Mouse (Mus musculus) heart, embryonic 16.5 days (tissue): ENCODE data around the gene Pja2. TPM values are rescaled to one million over a fixed set of nuclear protein-coding genes. Genes with fewer than 3 reads are reported as not detected.

ENCODE experiments used
- ATAC-seq: fragments of 200-750 bp; cut with Nextera tagmentation; replicated peaks from 2 replicates; pipeline ENCODE4 v1.8.0; 2017; ENCODE audit warnings: moderate number of reproducible peaks; ENCODE audit not compliant: insufficient read depth, low FRiP score; ENCODE audit errors: extremely low read depth
- H3K27ac ChIP-seq: fragments of 300-500 bp; sonication (generic); 2 replicates; pipeline ENCODE4 v1.5.1; 2014; ENCODE audit warnings: mild to moderate bottlenecking, low read length, control low read depth, moderate library complexity
- H3K27me3 ChIP-seq: fragments of 300-500 bp; sonication (generic); 2 replicates; pipeline ENCODE4 v1.6.1; 2014; ENCODE audit warnings: low read length, mixed read lengths; ENCODE audit not compliant: control insufficient read depth, insufficient read depth
- H3K36me3 ChIP-seq: fragments of 300-500 bp; sonication (generic); 2 replicates; pipeline ENCODE4 v1.6.1; 2014; ENCODE audit not compliant: control insufficient read depth, insufficient read depth
- H3K4me1 ChIP-seq: fragments of 300-500 bp; sonication (generic); 2 replicates; pipeline ENCODE4 v1.6.1; 2014; ENCODE audit warnings: low read length, mixed read lengths; ENCODE audit not compliant: control insufficient read depth, insufficient read depth
- H3K4me2 ChIP-seq: fragments of 300-500 bp; sonication (generic); 2 replicates; pipeline ENCODE4 v1.6.1; 2014; ENCODE audit warnings: low read depth, mild to moderate bottlenecking, control low read depth, low read length
- H3K4me3 ChIP-seq: fragments of 300-500 bp; sonication (generic); 2 replicates; pipeline ENCODE4 v1.5.1; 2014; ENCODE audit warnings: mild to moderate bottlenecking, control low read depth, low read length
- H3K9ac ChIP-seq: fragments of 300-500 bp; sonication (generic); 2 replicates; pipeline ENCODE4 v1.6.1; 2014; ENCODE audit warnings: low read length, control low read depth
- H3K9me3 ChIP-seq: fragments of 300-500 bp; sonication (generic); replicated peaks from 2 replicates; pipeline ENCODE4 v1.6.1; 2016; ENCODE audit warnings: low read length; ENCODE audit not compliant: control insufficient read depth
- WGBS: fragments of 180-500 bp; shearing (Covaris S2); extraction: QIAGEN DNeasy Blood & Tissue Kit; methylation state at CpG from one replicate; pipeline ENCODE4 v1.1.7; 2014; 5-methylcytosine and 5-hydroxymethylcytosine counted together
- polyA plus RNA-seq: library from polyadenylated mRNA; unstranded; fragments of >200 nt; fragmentation: Nextera tagmentation; extraction: Ambion mirVana; gene quantifications from 2 replicates; pipeline ENCODE4 v1.2.1, GENCODE M21; 2015

Pja2 gene
- 74.5 and 83.4 TPM in 2 replicates for polyA plus RNA-seq

DNA sequence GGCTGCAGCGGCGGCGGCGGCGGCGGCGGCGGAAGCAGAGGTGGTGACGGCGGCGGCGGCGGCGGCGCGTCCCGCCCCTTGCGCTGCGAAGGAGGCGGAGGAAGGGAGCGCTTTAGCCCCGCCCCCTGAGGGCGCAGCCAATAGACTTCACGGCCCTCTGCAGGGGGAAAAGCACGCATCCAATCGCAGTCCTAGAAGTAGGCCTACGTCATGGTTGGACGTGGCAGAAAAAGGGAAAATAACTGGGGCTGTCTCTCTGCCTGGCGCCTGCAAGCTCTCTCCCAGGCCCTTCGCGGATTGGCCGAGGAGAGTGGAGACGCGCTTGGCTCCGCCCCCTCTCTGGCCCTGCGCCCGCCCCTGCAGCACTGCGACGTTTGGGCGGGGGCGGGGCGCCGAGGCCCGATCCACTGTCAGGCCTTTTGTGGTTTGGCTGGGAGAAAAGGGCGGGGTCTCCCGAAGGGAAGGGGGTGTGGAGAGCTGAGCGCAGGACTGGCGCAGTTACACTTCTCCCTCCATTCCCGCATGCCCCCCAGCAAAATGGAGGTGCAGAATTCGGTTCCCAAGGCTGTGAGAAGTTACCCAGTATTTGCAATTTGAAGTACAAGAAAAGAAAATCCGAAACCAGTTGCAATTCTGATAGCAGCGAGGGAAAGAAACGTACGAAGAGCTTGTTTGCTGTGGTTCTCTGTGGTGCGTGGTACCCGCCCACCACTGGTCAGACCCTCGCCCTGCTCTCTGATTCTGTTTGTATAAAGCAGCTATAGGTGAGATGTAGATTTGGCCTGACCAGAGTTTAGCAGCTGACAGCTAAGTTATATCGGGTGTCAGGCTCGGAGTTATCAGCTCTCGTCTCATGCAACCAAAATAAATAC is at the start of gene Pja2:
Gene Pja2, minus strand, starts transcription at position 19 of the 872 bp plus-strand sequence.
- peak within 1 kb of the TSS; percentile 85 for H3K4me3 ChIP-seq
- no peaks in the 10 kb centered on the region for H3K9me3 ChIP-seq
- ATAC-seq: peak; percentile 99
- peaks cover 3% of the 10 kb centered on the region; the same call in 1 of the 2 replicates for H3K36me3 ChIP-seq
- H3K27me3 ChIP-seq: no peaks in the 10 kb centered on the region
- peak within 1 kb of the TSS; percentile 96 for H3K27ac ChIP-seq
- H3K4me1 ChIP-seq: peaks cover 15% of the 10 kb centered on the region
- peak within 1 kb of the TSS; percentile 96 for H3K9ac ChIP-seq
- WGBS: under 1% methylated on average over 56 of the region's 60 CpGs
- H3K4me2 ChIP-seq: peak within 1 kb of the TSS; percentile 89

DNA sequence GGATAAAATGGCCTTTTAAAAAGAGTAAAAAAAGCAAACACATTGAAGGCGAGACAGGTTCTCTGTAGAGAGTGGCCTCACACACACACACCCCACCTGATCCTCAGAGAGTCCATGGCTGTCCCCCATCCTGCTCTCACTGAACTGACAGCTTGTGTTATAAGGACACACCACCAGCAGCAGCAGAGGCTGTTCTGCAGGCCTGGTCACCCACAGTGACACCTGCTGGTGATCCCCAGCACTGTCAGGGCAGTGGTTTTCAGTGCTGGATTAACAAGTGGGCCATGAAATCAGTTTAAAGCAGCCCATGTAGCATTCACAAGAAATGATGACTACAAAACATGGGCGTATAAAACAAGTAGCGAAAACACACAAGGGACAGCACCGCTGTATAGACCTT is 43.6 kb upstream of the Pja2 start:
- ATAC-seq: no peak
- Histone ChIP-seq H3K9me3 (no peaks in the 10 kb centered on the region), H3K4me2 (no peak overlapping the region), H3K4me1 (no peaks in the 10 kb centered on the region), H3K36me3 (no peaks in the 10 kb centered on the region), H3K4me3 (no peak overlapping the region), H3K27ac (no peak overlapping the region), H3K27me3 (no peaks in the 10 kb centered on the region), H3K9ac (no peak overlapping the region)
- WGBS: 62% methylated on average over 4 of the region's 4 CpGs

DNA sequence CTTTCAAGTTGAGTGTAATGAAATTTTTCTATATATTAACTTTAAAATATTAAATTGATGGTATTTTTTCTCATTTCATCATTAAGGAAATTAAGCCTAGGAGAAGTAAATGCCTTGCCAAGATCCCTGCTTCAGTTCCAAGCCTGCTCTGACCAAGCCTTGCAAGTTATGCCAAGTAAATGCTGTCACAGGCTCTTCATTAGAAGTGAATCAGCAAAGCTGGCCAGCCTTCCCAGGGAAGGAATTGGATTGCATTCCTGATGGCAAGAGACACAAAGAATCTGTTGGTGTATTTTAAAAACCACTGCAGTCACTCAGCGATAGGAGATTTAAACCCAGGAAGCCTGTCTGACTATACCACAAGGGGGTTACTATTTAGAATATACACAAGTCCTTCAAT is 32.0 kb upstream of the Pja2 start:
- Histone ChIP-seq H3K36me3 (no peaks in the 10 kb centered on the region), H3K4me2 (no peak overlapping the region), H3K9me3 (no peaks in the 10 kb centered on the region), H3K4me3 (no peak overlapping the region), H3K27me3 (no peaks in the 10 kb centered on the region), H3K9ac (no peak overlapping the region), H3K27ac (0 out of 2 replicates have a peak overlapping the region, but pooled peaks have one; percentile 18), H3K4me1 (peaks cover 4% of the 10 kb centered on the region)
- WGBS: 29% methylated on average over 1 of the region's 1 CpGs
- ATAC-seq: peak; percentile 45; the same call in 1 of the 2 replicates

DNA sequence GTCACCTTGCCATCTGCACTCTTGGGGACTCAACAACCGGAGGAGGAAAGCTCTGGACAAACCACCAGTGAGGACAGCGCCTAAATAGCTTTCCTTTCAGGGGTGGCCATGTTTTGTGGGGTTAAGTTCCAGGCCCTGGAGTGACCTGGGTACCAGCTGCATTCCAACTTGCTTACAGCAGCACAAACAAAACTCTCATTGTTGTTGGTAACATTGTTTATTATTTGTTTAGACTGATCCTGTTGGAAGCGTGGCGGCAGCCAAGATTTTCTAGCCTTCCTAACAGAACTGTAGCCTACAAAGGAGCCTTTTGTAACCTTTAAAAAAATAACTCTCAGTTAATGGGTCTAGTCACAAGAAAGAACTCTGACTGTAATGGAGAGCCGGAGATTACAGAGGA is 30.9 kb upstream of the Pja2 start:
- Histone ChIP-seq H3K27ac (no peak overlapping the region), H3K4me1 (no peaks in the 10 kb centered on the region), H3K9me3 (no peaks in the 10 kb centered on the region), H3K36me3 (no peaks in the 10 kb centered on the region), H3K9ac (no peak overlapping the region), H3K27me3 (no peaks in the 10 kb centered on the region), H3K4me3 (no peak overlapping the region), H3K4me2 (no peak overlapping the region)
- WGBS: 77% methylated on average over 5 of the region's 5 CpGs
- ATAC-seq: no peak

DNA sequence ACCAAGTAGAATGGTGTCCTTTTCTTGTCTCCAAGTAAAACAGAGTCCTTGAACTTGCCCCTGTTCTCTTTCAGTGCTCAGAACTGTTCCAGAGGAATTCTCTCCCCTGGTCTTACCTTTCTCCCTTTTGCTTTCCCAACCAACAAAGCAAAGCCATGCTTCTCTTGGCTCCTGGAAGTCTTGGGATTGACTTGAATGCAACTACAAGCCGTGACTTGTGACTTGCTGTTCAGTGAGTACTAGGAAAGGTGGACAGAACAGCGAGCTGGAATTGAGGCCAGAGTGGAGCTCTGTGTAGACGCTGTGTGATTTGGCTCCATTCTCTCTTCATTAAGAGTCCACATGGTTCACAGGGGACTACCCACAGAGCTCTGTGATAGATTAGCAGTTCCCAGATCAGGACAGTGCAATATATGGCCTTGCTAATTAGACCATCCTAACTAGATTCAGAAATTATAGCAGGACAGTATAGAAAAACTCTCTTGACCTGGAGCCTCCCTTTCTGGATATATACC is 30.3 kb upstream of the Pja2 start:
- WGBS: 79% methylated on average over 3 of the region's 3 CpGs

DNA sequence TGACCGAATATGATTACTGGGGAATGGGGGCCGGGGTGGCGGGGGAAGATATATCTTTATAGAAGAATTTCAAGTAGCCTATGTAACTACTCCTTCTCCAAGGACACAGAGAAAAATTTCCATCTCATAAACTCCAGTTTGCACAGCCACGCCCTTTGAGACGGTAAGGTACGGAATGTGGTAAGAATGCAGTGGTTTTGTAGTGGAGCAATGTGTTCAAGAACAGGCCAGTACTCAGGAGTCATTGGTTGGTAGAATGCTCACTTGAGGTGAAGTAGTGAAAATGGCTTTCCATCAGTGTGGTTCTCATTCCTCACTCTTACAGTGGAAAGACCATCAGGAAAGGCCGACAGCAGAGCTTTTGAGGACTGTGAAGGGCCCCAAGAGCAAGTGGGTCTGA is 22.2 kb upstream of the Pja2 start:
- Histone ChIP-seq H3K27ac (no peak overlapping the region), H3K4me3 (no peak overlapping the region), H3K27me3 (no peaks in the 10 kb centered on the region), H3K4me1 (no peaks in the 10 kb centered on the region), H3K9ac (no peak overlapping the region), H3K9me3 (no peaks in the 10 kb centered on the region), H3K36me3 (no peaks in the 10 kb centered on the region), H3K4me2 (no peak overlapping the region)
- WGBS: 91% methylated on average over 7 of the region's 7 CpGs
- ATAC-seq: no peak

More for the DNA sequence above, 30.3 kb upstream of the Pja2 start:
- H3K27me3 ChIP-seq: no peaks in the 10 kb centered on the region
- H3K27ac ChIP-seq: no peak overlapping the region
- H3K4me2 ChIP-seq: no peak overlapping the region
- no peak overlapping the region for H3K9ac ChIP-seq
- H3K4me3 ChIP-seq: no peak overlapping the region
- no peaks in the 10 kb centered on the region for H3K9me3 ChIP-seq
- no peaks in the 10 kb centered on the region for H3K4me1 ChIP-seq
- ATAC-seq: no peak
- H3K36me3 ChIP-seq: no peaks in the 10 kb centered on the region

DNA sequence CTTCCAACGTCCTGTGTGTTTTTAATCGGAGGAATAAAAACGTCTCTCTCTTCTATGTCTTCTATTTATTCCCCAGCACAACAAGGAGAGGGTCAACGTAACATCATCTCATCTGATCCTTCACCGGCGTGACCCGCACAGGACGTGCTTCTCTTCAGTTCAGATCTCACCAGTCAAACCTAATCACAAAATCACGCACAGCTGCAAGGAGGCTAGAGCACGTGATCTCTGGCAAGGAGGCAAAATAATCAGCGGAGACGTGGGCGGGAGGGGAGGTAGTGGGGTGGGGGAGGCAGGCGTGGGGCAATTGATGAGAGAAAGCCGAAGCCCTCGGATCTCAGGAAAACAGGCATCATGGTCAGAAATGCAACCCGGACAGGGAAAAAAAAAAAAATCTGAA is 14.4 kb upstream of the Pja2 start:
- Histone ChIP-seq H3K4me2 (peak overlapping the region; percentile 67), H3K27ac (no peak overlapping the region), H3K27me3 (no peaks in the 10 kb centered on the region), H3K9ac (peak overlapping the region; percentile 54; the same call in 1 of the 2 replicates), H3K4me3 (peak overlapping the region; percentile 39), H3K4me1 (peaks cover 11% of the 10 kb centered on the region; the same call in 1 of the 2 replicates), H3K9me3 (no peaks in the 10 kb centered on the region), H3K36me3 (no peaks in the 10 kb centered on the region)
- ATAC-seq: no peak
- WGBS: 17% methylated on average over 17 of the region's 17 CpGs

DNA sequence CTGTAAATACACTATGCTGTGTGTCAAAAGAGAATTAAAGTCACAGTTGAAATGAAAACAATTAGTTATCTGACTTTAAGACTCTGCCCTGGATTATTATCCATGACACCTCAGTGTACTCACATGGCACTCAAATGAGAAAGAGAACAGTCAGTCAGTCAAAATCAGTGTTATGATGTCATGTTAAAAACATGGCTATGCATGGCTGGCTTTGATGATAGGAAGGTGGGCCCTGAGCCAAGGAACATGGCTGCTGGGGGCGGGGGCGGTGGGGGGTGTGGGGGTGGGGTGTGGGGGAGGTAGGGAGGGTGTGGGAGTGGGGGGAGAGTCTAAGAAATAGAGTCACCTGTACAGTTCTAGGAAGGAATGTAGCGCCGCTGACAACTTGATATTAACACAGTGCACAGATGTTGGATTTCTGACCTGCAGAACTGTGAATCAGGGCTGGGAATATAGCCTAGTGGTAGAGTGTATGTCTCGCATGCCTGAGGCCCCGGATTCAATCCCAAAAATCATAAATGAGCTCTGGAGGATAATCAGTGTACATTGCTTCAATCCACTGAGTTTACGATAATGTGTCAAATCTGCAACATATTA is 13.0 kb upstream of the Pja2 start:
- Histone ChIP-seq H3K9me3 (no peaks in the 10 kb centered on the region), H3K9ac (no peak overlapping the region), H3K4me3 (no peak overlapping the region), H3K36me3 (no peaks in the 10 kb centered on the region), H3K27ac (peak overlapping the region; percentile 72), H3K4me1 (peaks cover 11% of the 10 kb centered on the region; the same call in 1 of the 2 replicates), H3K27me3 (no peaks in the 10 kb centered on the region), H3K4me2 (no peak overlapping the region)
- WGBS: 61% methylated on average over 7 of the region's 7 CpGs
- ATAC-seq: peak; percentile 63

DNA sequence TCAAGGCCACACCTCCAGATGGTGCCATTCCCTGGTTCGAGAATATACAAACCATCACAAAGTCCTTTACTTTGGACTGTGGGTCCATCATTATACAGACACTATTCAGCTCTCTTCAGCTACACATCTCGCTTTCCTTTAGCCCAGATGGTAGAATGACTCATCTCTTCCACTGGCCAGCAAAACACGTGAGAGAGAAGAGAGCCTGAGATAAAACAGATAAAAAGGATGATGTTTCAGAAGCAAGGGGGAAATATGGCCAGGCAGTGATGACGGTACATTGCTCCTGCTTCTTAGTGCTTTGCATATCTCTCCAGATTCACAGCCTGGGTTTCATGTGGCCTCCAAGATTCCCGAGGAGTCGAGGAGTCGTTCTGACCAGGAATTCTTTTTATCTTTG is 10.0 kb upstream of the Pja2 start:
- WGBS: 28% methylated on average over 7 of the region's 7 CpGs
- H3K27me3 ChIP-seq: no peaks in the 10 kb centered on the region
- no peak overlapping the region for H3K4me2 ChIP-seq
- peaks cover 11% of the 10 kb centered on the region; the same call in 1 of the 2 replicates for H3K4me1 ChIP-seq
- H3K36me3 ChIP-seq: no peaks in the 10 kb centered on the region
- H3K9ac ChIP-seq: no peak overlapping the region
- H3K27ac ChIP-seq: peak overlapping the region; percentile 0; the same call in 1 of the 2 replicates
- ATAC-seq: no peak
- no peaks in the 10 kb centered on the region for H3K9me3 ChIP-seq
- no peak overlapping the region for H3K4me3 ChIP-seq
